ENCODE assay signal across 19 mouse cellular contexts in the genomic region with DNA sequence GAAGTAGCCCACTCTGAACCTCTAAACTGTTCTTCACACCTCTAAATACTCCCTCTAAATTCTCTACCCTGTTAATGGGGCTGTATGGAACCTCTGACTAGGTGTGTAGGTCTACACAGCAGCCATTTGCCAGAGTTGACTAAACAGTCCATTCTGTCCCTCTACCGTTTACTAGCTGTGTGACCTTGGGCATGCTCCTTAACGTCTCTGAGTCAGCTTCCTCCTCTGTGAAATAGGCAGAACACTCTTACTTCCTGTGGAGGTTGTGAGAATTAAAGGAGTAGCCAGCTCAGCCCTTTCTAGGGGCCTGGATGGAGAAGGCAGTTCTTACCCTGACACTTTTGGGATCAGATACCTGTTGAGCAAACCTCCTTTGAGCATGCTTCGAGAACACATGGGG.
A peak's percentile ranks its signal among the peaks of the same experiment; 100 is the strongest.
DNase-seq lines count a peak whose midpoint lies in the region; ATAC-seq and TF ChIP-seq lines count a peak whose summit lies in the region.
"Had no signal": no experiment of that assay in that cellular context is flagged by ENCODE, and none has a peak within 500 bp of the region (broad histone marks: within the 10 kb centered on the region; RNA-seq: fewer than 3 reads in every experiment).

No protein-coding gene starts in this region.

- 78% methylated on average over 3 of the region's 3 CpGs for WGBS in limb, embryonic 12.5 days
- 90% methylated on average over 3 of the region's 3 CpGs for WGBS in limb, embryonic 10.5 days
- 48% methylated on average over 3 of the region's 3 CpGs for WGBS in liver, embryonic 16.5 days (ENCODE audit: insufficient replicate concordance)

- no peak for TF ChIP-seq RAD21 in MEL (IDR thresholded peaks at IDR 0.05; ENCODE audit: low read depth, low read length)

- TF ChIP-seq EP300 in MEL (IDR thresholded peaks at IDR 0.05; ENCODE audit: low read depth in 1 of 2, low read length in 2 of 2) = no peak; a peak in 1 of 4 replicates

- TF ChIP-seq POLR2A in MEL (IDR thresholded peaks at IDR 0.05; ENCODE audit: control insufficient read depth in 1 of 2, insufficient read depth in 1 of 2, low read depth in 1 of 2, low read length in 2 of 2, poor library complexity in 1 of 2) = no peak

- H3K27me3 ChIP-seq in limb, embryonic 12.5 days = no peaks in the 10 kb centered on the region
- H3K27me3 ChIP-seq in limb, embryonic 10.5 days (ENCODE audit: low read depth, poor library complexity, severe bottlenecking) = no peaks in the 10 kb centered on the region; the same call in 1 of the 2 replicates
- H3K27me3 ChIP-seq in MEL (ENCODE audit: control insufficient read depth in 1 of 2, insufficient read depth in 2 of 2, low read length in 2 of 2) = no peaks in the 10 kb centered on the region
- H3K27me3 ChIP-seq in liver, embryonic 16.5 days (ENCODE audit: control insufficient read depth, insufficient read depth, low read depth, low read length) = no peaks in the 10 kb centered on the region
- H3K27me3 ChIP-seq: embryonic facial prominence, embryonic 12.5 days; forebrain, embryonic 12.5 days; heart, embryonic 12.5 days had no signal

- peaks cover 52% of the 10 kb centered on the region for H3K36me3 ChIP-seq in limb, embryonic 12.5 days
- H3K36me3 ChIP-seq in limb, embryonic 10.5 days = peaks cover 66% of the 10 kb centered on the region
- H3K36me3 ChIP-seq in MEL (ENCODE audit: control insufficient read depth in 1 of 2, insufficient read depth in 2 of 2, low read length in 2 of 2) = peaks cover 0 to 55% of the 10 kb centered on the region in 2 experiments; a peak in 2 of 4 replicates
- H3K36me3 ChIP-seq in liver, embryonic 16.5 days (ENCODE audit: control insufficient read depth, insufficient read depth) = no peaks in the 10 kb centered on the region

- no peak overlapping the region for H3K4me3 ChIP-seq in limb, embryonic 12.5 days (replicated peaks)
- no peak overlapping the region for H3K4me3 ChIP-seq in limb, embryonic 10.5 days
- no peak overlapping the region for H3K4me3 ChIP-seq in MEL (ENCODE audit: control insufficient read depth in 1 of 2, insufficient read depth in 1 of 2, low read depth in 2 of 2, low read length in 2 of 2)
- no peak overlapping the region for H3K4me3 ChIP-seq in liver, embryonic 16.5 days (ENCODE audit: low read depth, low read length)
- H3K4me3 ChIP-seq: embryonic facial prominence, embryonic 12.5 days; forebrain, embryonic 12.5 days; heart, adult 2 months; heart, embryonic 12.5 days; hindbrain, embryonic 10.5 days had no signal

- H3K9ac ChIP-seq in limb, embryonic 12.5 days (replicated peaks) = no peak overlapping the region
- no peak overlapping the region for H3K9ac ChIP-seq in MEL (ENCODE audit: control insufficient read depth, low read depth, low read length, poor library complexity, severe bottlenecking)
- H3K9ac ChIP-seq in liver, embryonic 16.5 days (ENCODE audit: low read depth, low read length) = no peak overlapping the region
- H3K9ac ChIP-seq: embryonic facial prominence, embryonic 12.5 days; forebrain, embryonic 12.5 days; heart, embryonic 12.5 days; hindbrain, embryonic 14.5 days had no signal

- no peak overlapping the region for H3K4me2 ChIP-seq in limb, embryonic 12.5 days
- H3K4me2 ChIP-seq in liver, embryonic 16.5 days (ENCODE audit: low read depth, low read length) = no peak overlapping the region
- H3K4me2 ChIP-seq: embryonic facial prominence, embryonic 12.5 days; forebrain, embryonic 12.5 days; heart, embryonic 12.5 days; hindbrain, embryonic 14.5 days had no signal

- peak overlapping the region; percentile 66; the same call in 1 of the 2 replicates for H3K27ac ChIP-seq in limb, embryonic 12.5 days
- no peak overlapping the region for H3K27ac ChIP-seq in limb, embryonic 10.5 days
- H3K27ac ChIP-seq in MEL (ENCODE audit: control insufficient read depth, low read depth, low read length) = peak overlapping the region; percentile 2; the same call in 1 of the 2 replicates
- H3K27ac ChIP-seq in liver, embryonic 16.5 days (ENCODE audit: low read length) = peak overlapping the region; percentile 40; the same call in 1 of the 2 replicates
- H3K27ac ChIP-seq: embryonic facial prominence, embryonic 12.5 days; forebrain, embryonic 12.5 days; heart, adult 2 months; hindbrain, embryonic 10.5 days; hindbrain, embryonic 14.5 days had no signal

- peak; percentile 48 for DNase-seq in adrenal gland, adult 2 months
- no peak for DNase-seq in adrenal gland, adult 18-20 months (ENCODE audit: low spot score in 2 of 2)
- DNase-seq in limb, embryonic 10.5 days (ENCODE audit: low spot score) = no peak
- peak; percentile 64 for DNase-seq in MEL (ENCODE audit: low read depth, low spot score)
- no peak for DNase-seq in left cerebral cortex, adult 9 months (ENCODE audit: low spot score in 2 of 2)
- no peak for DNase-seq in left cerebral cortex, postnatal 25 days (ENCODE audit: low spot score in 2 of 2)
- DNase-seq: cerebellum, adult 11 months; cerebellum, adult 8-10 months; cerebellum, postnatal 14 days; gastrocnemius, postnatal 10 days had no signal

- TF ChIP-seq CTCF in MEL (IDR thresholded peaks at IDR 0.05 in 2 of 3, conservative IDR thresholded peaks at IDR 0.05 in 1 of 3; ENCODE audit: control insufficient read depth in 1 of 3, insufficient read depth in 1 of 3, low read depth in 2 of 3, low read length in 3 of 3, poor library complexity in 1 of 3, severe bottlenecking in 1 of 3) = no peak

- no peak for ATAC-seq in limb, embryonic 12.5 days (ENCODE audit: insufficient number of reproducible peaks, insufficient read depth, low FRiP score, low TSS enrichment, low read depth)
- no peak for ATAC-seq in liver, embryonic 16.5 days (ENCODE audit: low read depth)
- ATAC-seq: forebrain, embryonic 16.5 days had no signal

- H3K9me3 ChIP-seq in limb, embryonic 12.5 days = no peaks in the 10 kb centered on the region
- H3K9me3 ChIP-seq in limb, embryonic 10.5 days (replicated peaks) = no peaks in the 10 kb centered on the region
- H3K9me3 ChIP-seq in MEL (replicated peaks; ENCODE audit: insufficient read depth, low read length) = no peaks in the 10 kb centered on the region
- H3K9me3 ChIP-seq in liver, embryonic 16.5 days (replicated peaks; ENCODE audit: control insufficient read depth, low read length) = no peaks in the 10 kb centered on the region
- H3K9me3 ChIP-seq: embryonic facial prominence, embryonic 12.5 days; forebrain, embryonic 12.5 days; heart, embryonic 12.5 days; hindbrain, embryonic 10.5 days had no signal

- H3K79me2 ChIP-seq in MEL (ENCODE audit: control insufficient read depth, insufficient read depth, low read length, poor library complexity) = no peaks in the 10 kb centered on the region

- intact Hi-C loops in left cerebral cortex, postnatal 25 days (cut with DNase I) = no loop called here

- H3K4me1 ChIP-seq in limb, embryonic 12.5 days (replicated peaks) = peaks cover 40% of the 10 kb centered on the region
- H3K4me1 ChIP-seq in limb, embryonic 10.5 days = peaks cover 32% of the 10 kb centered on the region
- peaks cover 51 to 69% of the 10 kb centered on the region in 2 experiments for H3K4me1 ChIP-seq in MEL (ENCODE audit: control insufficient read depth in 1 of 2, insufficient read depth in 2 of 2, low read length in 2 of 2)
- peaks cover 66% of the 10 kb centered on the region for H3K4me1 ChIP-seq in liver, embryonic 16.5 days (ENCODE audit: control insufficient read depth, low read depth, low read length)
- H3K4me1 ChIP-seq: embryonic facial prominence, embryonic 12.5 days; forebrain, embryonic 12.5 days had no signal

TF ChIP-seq in MEL, 35 proteins besides CTCF, POLR2A, EP300 and RAD21:
- TF ChIP-seq HCFC1 (IDR thresholded peaks at IDR 0.05; ENCODE audit: low read depth, low read length) (no peak), NRF1 (IDR thresholded peaks at IDR 0.05; ENCODE audit: insufficient read depth, low read depth, low read length, poor library complexity, severe bottlenecking) (peak; percentile 55), TCF12 (IDR thresholded peaks at IDR 0.05; ENCODE audit: low read depth, low read length) (no peak), ETS1 (IDR thresholded peaks at IDR 0.05; ENCODE audit: low read depth, low read length) (0 out of 2 replicates have a peak, but pooled peaks have one; percentile 33), MAX (IDR thresholded peaks at IDR 0.05; ENCODE audit: low read length) (peak; percentile 41; the same call in 1 of the 2 replicates)

Comparison
In these comparisons a context has a peak if more than half of its experiments do, and no peak if none do; other contexts are left out.
1. DNase-seq: peak in adrenal gland, adult 2 months (single experiment) and MEL (single experiment); none in adrenal gland, adult 18-20 months (0 of 2), limb, embryonic 10.5 days (single experiment), left cerebral cortex, adult 9 months (0 of 2) and left cerebral cortex, postnatal 25 days (0 of 2).